Mouse (Mus musculus) midbrain, embryonic 14.5 days (tissue): ENCODE data around the gene Ptprh. TPM values are rescaled to one million over a fixed set of nuclear protein-coding genes. Genes with fewer than 3 reads are reported as not detected.

Experiments used
- ATAC-seq: fragments of 200-750 bp; cut with Nextera tagmentation; 2 replicates; pipeline ENCODE4 v1.8.0; 2017; ENCODE audit warnings: moderate number of reproducible peaks, moderate library complexity; ENCODE audit not compliant: low FRiP score, low TSS enrichment
- DNase-seq: peaks from one replicate; pipeline ENCODE4 v3.0.0-alpha.2; 2015
- H3K27ac ChIP-seq: fragments of 300-500 bp; sonication (generic); replicated peaks from 2 replicates; pipeline ENCODE4 v1.5.1; 2014; ENCODE audit warnings: mild to moderate bottlenecking, low read depth, low read length, moderate library complexity
- H3K27me3 ChIP-seq: fragments of 300-500 bp; sonication (generic); 2 replicates; pipeline ENCODE4 v1.6.1; 2014; ENCODE audit warnings: low read length, control low read depth, mixed read lengths; ENCODE audit not compliant: control insufficient read depth, insufficient read depth
- H3K36me3 ChIP-seq: fragments of 300-500 bp; sonication (generic); 2 replicates; pipeline ENCODE4 v1.6.1; 2014; ENCODE audit warnings: low read length, control low read depth; ENCODE audit not compliant: control insufficient read depth, insufficient read depth
- H3K4me1 ChIP-seq: fragments of 300-500 bp; sonication (generic); 2 replicates; pipeline ENCODE4 v1.6.1; 2014; ENCODE audit warnings: mild to moderate bottlenecking, antibody characterized with exemption, low read length, control low read depth; ENCODE audit not compliant: control insufficient read depth, insufficient read depth
- H3K4me2 ChIP-seq: fragments of 300-500 bp; sonication (generic); 2 replicates; pipeline ENCODE4 v1.6.1; 2014; ENCODE audit warnings: mild to moderate bottlenecking, low read length, moderate library complexity
- H3K4me3 ChIP-seq: fragments of 300-500 bp; sonication (generic); replicated peaks from 2 replicates; pipeline ENCODE4 v1.5.1; 2014; ENCODE audit warnings: low read depth, low read length
- H3K9ac ChIP-seq: fragments of 300-500 bp; sonication (generic); replicated peaks from 2 replicates; pipeline ENCODE4 v1.6.1; 2014; ENCODE audit warnings: mild to moderate bottlenecking, low read length, moderate library complexity
- H3K9me3 ChIP-seq: fragments of 300-500 bp; sonication (generic); 2 replicates; pipeline ENCODE4 v1.6.1; 2016; ENCODE audit warnings: low read length, control low read depth, mixed read lengths; ENCODE audit not compliant: control insufficient read depth
- WGBS: fragments of 180-500 bp; shearing (Covaris S2); extraction: QIAGEN DNeasy Blood & Tissue Kit; methylation state at CpG from one replicate; pipeline ENCODE4 v1.1.7; 2014; 5-methylcytosine and 5-hydroxymethylcytosine counted together
- polyA plus RNA-seq: library from polyadenylated mRNA; unstranded; fragments of >200 nt; fragmentation: Nextera tagmentation; extraction: Ambion mirVana; gene quantifications from 2 replicates; pipeline ENCODE4 v1.2.1, GENCODE M21; 2014

Gene Ptprh
- polyA plus RNA-seq, 1 experiment from 2014 or later = 0.09 TPM

GRCm38 (mm10) chr7:4504646-4505435 lies 99.0 kb downstream of the Ptprh start:
- no peaks in the 10 kb centered on the region for H3K27me3 ChIP-seq
- H3K4me3 ChIP-seq = no peak overlapping the region
- H3K9me3 ChIP-seq = no peaks in the 10 kb centered on the region
- no peak overlapping the region for H3K9ac ChIP-seq
- no peak overlapping the region for H3K27ac ChIP-seq
- peaks cover 9% of the 10 kb centered on the region for H3K4me1 ChIP-seq
- no peaks in the 10 kb centered on the region for H3K36me3 ChIP-seq
- 61% methylated on average over 11 of the region's 11 CpGs for WGBS
- ATAC-seq = no peak
- no peak overlapping the region for H3K4me2 ChIP-seq
- no peak for DNase-seq

GRCm38 (mm10) chr7:4503858-4504257 lies 100.0 kb downstream of the Ptprh start:
- no peak overlapping the region for H3K9ac ChIP-seq
- ATAC-seq = no peak
- H3K4me2 ChIP-seq = no peak overlapping the region
- H3K4me1 ChIP-seq = peaks cover 19% of the 10 kb centered on the region
- no peaks in the 10 kb centered on the region for H3K9me3 ChIP-seq
- H3K36me3 ChIP-seq = no peaks in the 10 kb centered on the region
- WGBS = 78% methylated on average over 5 of the region's 5 CpGs
- H3K4me3 ChIP-seq = no peak overlapping the region
- no peak for DNase-seq
- H3K27ac ChIP-seq = no peak overlapping the region
- no peaks in the 10 kb centered on the region for H3K27me3 ChIP-seq

GRCm38 (mm10) chr7:4503100-4503499 lies 100.7 kb downstream of the Ptprh start:
- Histone ChIP-seq H3K36me3 (no peaks in the 10 kb centered on the region), H3K4me1 (peaks cover 27% of the 10 kb centered on the region), H3K27ac (no peak overlapping the region), H3K4me2 (no peak overlapping the region), H3K4me3 (no peak overlapping the region), H3K9me3 (no peaks in the 10 kb centered on the region), H3K9ac (no peak overlapping the region), H3K27me3 (no peaks in the 10 kb centered on the region)
- DNase-seq (no peak), ATAC-seq (no peak)
- 84% methylated on average over 4 of the region's 4 CpGs for WGBS

GRCm38 (mm10) chr7:4502421-4503090 lies 101.3 kb downstream of the Ptprh start:
- ATAC-seq (peak; percentile 22; the same call in 1 of the 2 replicates), DNase-seq (peak; percentile 68)
- Histone ChIP-seq H3K9ac (peak overlapping the region; percentile 96; the same call in 1 of the 2 replicates), H3K4me2 (peak overlapping the region; percentile 93), H3K27ac (no peak overlapping the region), H3K4me3 (peak overlapping the region; percentile 81), H3K36me3 (no peaks in the 10 kb centered on the region), H3K4me1 (peaks cover 32% of the 10 kb centered on the region), H3K9me3 (no peaks in the 10 kb centered on the region), H3K27me3 (no peaks in the 10 kb centered on the region)
- 12% methylated on average over 14 of the region's 14 CpGs for WGBS

- WGBS = under 1% methylated on average over 62 of the region's 62 CpGs
- Histone ChIP-seq H3K27me3 (no peaks in the 10 kb centered on the region), H3K36me3 (peaks cover 7% of the 10 kb centered on the region), H3K4me1 (peaks cover 34% of the 10 kb centered on the region), H3K9me3 (no peaks in the 10 kb centered on the region), H3K27ac (peak within 1 kb of the TSS; percentile 91), H3K9ac (peak within 1 kb of the TSS; percentile 96), H3K4me2 (peak within 1 kb of the TSS; percentile 93), H3K4me3 (peak within 1 kb of the TSS; percentile 81)
- DNase-seq (peak; percentile 97), ATAC-seq (peak; percentile 92)
Measured at GRCm38 (mm10) chr7:4501558-4502397, 102.1 kb downstream of the Ptprh start, which contains the start of gene Ppp1r12c. Gene Ppp1r12c (minus strand): TSS chr7:4501680.

GRCm38 (mm10) chr7:4500892-4501471 lies 102.9 kb downstream of the Ptprh start:
- H3K4me1 ChIP-seq = peaks cover 34% of the 10 kb centered on the region
- H3K27ac ChIP-seq = peak overlapping the region; percentile 91
- DNase-seq = no peak
- H3K4me3 ChIP-seq = peak overlapping the region; percentile 81
- peaks cover 14% of the 10 kb centered on the region for H3K36me3 ChIP-seq
- WGBS = under 1% methylated on average over 47 of the region's 52 CpGs
- ATAC-seq = peak; percentile 51
- no peaks in the 10 kb centered on the region for H3K9me3 ChIP-seq
- no peaks in the 10 kb centered on the region for H3K27me3 ChIP-seq
- peak overlapping the region; percentile 93 for H3K4me2 ChIP-seq
- peak overlapping the region; percentile 96 for H3K9ac ChIP-seq

GRCm38 (mm10) chr7:4499034-4499433 lies 104.8 kb downstream of the Ptprh start:
- ATAC-seq (no peak), DNase-seq (no peak)
- Histone ChIP-seq H3K4me1 (peaks cover 34% of the 10 kb centered on the region), H3K4me3 (no peak overlapping the region; the same call in 1 of the 2 replicates), H3K27me3 (no peaks in the 10 kb centered on the region), H3K27ac (no peak overlapping the region), H3K36me3 (peaks cover 27% of the 10 kb centered on the region), H3K9ac (peak overlapping the region; percentile 36; the same call in 1 of the 2 replicates), H3K4me2 (peak overlapping the region; percentile 93), H3K9me3 (no peaks in the 10 kb centered on the region)
- 90% methylated on average over 4 of the region's 4 CpGs for WGBS
